Mouse (Mus musculus): Measurements from ENCODE around the gene Nqo2.
A peak's percentile ranks its signal among the peaks of the same experiment; 100 is the strongest.
"Not testable (repeated sequence)": the region's sequence is repeated elsewhere in the genome, so short reads cannot be mapped to it uniquely, and the experiment has no call there.

The Nqo2 gene

DNA sequence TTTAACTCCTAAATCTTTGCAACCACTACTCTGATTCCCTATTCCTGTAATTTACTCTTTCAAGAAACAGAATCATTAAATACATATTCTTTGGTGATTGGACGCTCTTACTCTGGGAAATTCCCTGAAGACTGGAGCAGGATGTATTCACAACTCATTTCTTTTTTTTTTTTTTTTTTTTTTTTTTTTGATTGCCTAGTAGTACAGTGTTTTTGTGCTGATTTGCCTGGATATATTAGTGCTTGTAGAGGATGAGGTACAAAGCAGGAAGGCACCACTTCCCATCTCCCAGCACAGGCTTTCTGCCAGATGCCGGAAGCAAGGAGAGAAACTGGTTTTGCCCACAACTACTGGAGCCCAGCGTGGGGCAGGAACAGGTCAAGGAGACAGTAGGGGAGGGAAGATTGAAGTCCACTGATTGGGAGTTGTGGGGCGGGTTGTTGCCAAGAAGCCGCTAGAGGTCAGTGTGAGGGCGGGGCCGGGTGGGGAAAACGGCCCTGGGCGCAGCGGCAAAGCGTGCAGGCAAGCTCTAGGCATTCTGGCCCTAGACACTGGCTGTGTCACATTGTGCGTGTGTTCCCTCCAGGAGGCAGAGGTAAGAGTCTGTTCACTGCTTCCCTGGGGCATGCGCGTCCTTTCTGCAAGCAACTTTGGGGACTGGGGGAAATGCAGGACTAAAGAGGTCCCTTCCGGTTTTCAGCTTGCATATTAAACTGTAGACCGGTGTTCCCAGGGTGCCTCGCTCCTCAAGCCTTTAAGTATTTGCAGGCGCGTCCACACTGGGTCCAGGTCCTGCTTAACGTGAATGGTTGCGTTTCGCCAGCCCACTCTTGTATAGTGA is at the start of gene Nqo2:
TSS of gene Nqo2 (plus strand) at position 482 of the 841 bp plus-strand sequence.
- DNase-seq, result peak; percentile 53

DNA sequence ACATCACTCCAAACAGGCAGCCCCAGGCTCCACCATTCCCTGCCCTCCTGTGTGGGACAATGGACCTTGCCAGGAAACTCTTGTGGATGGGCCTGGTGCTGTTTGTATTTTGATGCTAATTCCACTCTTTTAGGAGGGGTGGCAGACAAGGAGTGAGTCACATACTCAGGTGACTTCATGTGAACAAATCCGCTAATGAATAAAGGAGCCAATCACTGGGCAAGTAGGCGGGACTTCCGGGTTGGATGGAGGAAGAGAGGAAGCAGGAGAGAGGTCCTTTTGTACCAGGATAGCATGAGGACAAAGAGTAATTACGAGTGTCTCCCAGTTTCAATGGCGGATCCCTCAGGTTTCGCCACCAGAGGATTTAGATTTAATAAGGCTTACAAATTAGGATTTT is 43.4 kb upstream of the Nqo2 start:
- no peak for DNase-seq

DNA sequence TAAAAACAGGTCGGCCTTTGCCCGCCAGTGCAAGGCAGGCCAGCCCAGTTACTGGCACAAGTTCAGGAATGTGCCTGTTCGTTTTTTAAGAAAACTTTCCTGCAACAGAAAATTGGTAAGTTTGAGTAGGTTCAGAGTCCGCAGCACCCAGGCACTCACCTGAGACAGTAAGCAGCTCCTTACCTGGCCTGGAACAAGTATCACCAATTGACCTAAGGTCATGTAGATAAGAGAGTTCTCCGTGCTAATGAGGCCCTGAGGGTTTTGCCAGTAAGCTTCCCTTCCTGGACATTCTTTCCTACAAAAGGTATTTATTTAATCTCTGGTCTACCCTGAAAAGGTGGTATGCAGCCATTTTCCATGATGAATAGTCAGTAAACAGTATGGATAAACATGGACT is 42.8 kb upstream of the Nqo2 start:
- DNase-seq, result no peak

DNA sequence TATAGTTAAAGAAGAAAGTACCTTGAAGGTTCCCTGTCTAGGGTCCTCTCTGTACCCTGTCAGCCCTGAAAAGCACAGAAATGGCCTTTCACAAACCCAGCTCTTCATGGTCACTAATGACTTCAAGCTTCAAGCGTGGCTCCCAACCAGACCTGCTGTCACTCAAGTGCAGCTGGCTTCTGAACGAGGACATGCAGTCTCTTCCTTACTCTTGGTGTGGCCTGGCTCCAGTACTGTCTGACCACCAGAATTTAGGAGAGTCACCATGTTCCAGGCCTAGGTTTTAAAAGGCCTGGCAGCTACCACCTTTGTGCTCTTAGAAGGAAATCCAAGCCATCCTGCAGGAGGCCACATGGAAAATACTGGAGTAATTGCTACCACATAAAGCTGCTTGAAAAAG is 34.2 kb upstream of the Nqo2 start:
- no peak for DNase-seq

DNA sequence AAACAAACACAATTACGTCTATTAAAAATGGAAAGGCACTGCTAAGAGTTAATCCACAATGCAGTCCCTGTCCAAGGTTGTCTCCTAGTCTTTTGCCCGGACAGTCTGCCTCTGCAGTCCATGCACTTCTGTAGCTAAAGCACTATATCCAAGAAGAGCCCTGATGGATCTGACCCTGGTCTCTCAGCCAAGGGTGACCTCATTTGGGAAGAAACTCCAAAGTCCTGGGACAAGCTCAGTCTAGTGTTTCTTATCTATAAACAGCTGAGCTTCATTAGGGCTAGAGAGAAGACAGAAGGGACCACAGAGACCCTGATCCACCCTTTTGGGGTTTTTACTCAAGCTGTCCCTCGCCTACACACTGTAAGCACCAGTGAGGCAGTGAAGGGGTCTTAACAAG is 33.6 kb upstream of the Nqo2 start:
- no peak for DNase-seq

DNA sequence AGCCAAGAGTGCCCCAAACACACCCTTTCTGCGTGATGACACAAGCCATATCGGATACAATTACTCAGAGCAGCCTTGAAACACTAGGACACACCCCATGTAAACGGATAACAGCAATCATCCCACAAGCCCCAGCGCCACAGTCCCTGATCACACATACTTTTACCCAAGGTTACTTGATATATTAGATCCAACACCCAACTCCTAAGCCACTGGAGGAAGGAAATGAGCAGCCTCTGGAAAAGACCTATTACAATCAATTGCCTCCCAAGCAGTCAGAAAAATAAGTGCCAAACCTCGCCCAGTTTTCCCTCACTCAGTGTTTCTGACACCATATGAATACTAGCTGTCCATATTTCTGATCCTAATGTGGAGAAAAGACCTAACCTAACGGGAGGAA is 29.7 kb upstream of the Nqo2 start:
- no peak for DNase-seq

DNA sequence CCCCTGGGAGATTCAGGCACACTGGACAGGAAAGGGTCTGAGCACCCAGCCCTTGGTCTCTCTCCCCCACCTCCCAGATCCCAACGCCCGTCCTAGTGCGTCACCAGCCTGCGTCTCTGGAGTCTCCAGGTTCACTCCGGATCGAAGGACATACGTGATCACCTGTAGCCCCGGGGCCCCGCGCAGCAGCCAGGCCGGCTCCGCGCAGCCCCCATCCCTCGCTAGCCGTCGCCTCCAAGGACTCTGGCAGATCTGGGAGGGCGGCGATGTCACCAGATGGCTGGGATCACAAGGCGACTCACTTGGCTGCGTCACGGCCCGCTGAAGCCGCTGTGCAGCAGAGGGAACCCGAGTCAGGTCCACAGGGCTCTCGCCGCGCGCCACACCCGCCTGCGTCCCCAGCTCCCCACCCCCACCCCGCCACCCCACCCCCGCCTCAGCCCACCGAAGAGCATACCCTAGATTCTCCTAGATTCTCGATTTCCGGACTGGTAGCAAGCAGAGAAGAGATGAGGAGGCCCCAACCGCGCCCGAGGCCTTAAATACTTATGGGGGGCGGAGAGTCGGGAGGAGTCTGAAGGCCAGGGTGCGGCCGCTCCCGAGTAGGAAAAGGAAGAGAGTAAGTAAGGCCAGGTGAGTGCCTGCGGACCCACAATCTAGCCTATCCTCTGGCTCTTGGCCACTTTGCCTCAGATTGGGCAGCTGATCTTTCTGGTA is 28.9 kb upstream of the Nqo2 start:
- peak; percentile 37 for DNase-seq

DNA sequence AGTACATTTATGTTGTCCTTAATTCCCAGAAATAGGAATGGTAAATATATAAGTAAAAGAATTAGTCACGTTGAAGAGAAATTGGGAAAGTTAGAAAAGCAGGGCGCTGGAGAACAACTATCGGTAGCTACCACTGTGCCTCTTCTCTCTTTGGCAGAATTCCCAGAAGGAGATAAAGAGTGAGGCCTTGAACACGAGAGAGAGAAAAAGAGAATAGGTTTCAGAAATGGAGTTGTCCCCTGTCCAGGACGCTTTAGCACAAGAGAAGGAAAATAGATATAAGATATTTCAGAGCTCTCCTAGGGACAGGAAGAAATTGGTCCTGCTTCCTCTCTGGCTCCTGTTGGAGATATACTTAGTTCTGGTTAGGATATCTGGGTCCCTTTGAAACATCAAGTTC is 27.3 kb upstream of the Nqo2 start:
- DNase-seq, result no peak

DNA sequence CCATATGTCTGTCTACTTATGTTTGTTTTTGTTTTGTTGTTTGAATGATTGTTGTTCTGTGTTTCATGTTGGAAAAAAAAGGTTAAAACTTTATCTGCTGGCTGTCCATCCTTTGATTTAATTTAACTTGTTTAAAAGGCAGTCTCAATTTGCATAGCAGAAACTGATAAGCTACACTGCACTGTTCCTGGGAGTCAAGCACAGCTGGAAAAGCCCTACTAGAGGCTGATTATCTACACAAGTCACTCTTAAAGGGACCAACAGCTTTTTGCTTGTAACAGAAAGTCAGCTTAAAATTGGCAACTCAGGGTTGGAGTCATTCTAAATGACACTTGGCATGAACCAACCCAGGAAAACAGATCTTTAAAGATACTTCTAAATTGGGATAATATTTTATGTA is 26.9 kb upstream of the Nqo2 start:
- not testable (repeated sequence) for DNase-seq

DNA sequence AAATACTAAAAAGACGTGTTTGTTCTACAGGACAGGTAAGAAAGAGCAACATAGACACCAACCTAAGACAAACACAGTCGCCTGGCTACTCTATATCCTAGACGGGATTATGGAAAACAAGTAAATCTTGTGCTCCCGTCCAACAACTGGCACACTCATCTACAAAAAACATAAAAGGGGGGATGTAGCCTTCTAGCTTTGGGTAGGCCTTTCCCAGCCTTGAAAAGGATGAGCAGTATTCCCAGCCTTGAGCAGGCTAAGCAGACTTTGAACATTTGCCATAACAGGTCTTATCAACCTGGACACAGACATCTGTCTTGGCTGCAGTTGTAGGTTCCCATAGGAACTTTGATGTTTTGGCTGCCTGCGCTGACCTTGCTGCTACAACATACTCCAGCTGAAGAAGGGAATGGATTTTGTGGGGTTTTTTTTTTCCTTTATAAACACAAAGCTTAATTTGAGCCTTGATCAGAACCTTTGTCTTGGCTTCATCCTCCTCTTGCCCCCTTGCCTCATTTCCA is 23.1 kb upstream of the Nqo2 start:
- no peak for DNase-seq

DNA sequence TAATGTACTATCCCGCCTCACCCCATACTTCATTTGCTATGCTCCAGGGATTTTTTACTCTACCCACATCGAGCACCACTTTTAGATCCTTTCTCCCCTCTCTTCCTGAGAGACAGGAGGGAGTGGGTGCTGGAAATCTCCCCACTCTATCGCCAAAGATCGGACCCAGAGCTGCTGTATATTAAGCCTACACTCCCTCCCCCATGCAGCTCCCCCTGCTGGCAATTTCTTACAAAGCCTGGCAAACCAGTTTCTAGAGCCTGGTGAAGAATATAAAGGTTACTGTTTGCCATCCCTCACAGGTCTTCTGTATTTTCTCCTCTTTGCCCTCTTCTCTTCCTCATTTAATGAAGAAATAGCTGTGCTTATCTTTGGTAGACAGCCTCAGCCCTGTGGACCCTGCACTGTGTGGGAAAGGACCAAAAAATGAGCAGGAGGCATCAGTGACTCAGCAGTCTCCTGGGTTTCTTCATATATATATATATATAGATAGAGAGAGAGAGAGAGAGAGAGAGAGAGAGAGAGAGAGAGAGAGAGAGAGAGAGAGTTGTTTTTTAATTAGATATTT is 22.2 kb upstream of the Nqo2 start:
- no peak for DNase-seq

DNA sequence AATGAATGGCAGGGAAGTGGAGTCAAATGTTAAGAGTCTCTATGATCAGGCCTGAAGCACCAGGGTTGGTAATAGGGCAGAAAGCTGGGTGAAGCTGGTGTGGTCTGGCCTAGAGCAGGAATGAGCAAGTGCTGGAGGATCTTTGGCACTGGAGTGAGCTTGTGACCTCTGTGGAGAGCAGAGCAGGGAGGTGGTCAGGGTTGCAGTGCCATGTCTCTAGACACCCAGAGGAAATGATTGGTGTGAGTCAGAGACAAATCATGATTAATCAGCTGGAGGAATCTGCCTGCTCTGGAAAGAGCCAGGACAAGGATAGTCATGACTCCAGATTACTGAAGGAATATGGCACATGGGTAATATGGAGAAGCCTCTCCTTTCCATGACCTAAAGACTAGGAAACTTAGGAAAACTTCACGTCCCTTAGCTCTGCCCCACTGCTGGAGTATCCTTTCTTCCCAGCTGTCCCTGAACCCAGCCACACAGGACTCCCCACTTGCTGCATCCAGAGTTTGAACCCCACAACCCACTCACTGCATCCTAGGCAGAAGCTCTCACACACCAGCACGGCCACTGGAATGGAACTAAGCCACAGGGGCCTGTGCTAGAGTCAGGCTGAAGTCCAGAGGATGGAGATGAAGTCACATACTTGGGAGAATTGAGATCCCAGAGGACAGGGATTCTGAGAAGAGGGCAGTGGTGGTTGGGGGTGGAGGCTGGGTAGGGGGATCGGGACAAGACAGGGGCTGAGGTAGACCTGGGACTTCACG is 13.0 kb upstream of the Nqo2 start:
- no peak for DNase-seq

DNA sequence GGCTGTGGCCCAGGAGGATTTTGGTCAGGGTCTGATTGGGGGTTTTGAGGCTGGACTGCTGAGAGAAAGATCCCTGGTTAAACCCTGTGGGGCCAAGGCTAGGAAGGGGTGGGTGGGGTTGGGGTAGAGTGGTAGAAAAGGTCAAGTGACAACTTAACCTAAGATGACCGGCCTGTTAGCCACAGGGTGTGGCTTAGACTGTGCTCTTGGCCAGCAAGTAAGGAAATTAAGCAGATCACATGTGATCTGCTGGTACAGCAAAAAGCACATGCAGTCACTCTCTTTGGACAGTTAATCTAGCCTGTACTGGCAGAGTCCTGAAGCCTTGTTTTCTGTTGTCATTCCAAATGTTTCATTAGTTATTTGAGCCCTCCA is 12.4 kb upstream of the Nqo2 start:
- DNase-seq, result no peak

DNA sequence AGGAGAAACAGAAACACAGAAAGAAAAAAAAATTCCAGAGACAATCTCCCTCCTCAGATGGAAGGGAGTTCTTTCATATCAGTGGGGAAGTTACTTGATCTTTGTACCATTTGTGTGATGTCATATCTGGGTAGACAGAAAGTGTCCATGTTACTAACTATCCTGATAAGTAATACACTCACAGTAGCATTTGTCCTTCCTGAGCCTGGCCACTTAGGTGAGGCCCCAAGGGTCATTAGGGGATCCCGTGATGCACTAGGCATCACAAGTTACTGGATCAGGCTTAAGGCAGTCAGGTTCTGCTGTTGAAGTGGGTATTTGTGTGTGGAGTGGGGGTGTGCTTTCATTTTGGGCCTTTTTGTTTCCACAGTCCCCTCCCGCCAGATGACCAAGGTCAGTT is 11.5 kb upstream of the Nqo2 start:
- DNase-seq, result no peak

DNA sequence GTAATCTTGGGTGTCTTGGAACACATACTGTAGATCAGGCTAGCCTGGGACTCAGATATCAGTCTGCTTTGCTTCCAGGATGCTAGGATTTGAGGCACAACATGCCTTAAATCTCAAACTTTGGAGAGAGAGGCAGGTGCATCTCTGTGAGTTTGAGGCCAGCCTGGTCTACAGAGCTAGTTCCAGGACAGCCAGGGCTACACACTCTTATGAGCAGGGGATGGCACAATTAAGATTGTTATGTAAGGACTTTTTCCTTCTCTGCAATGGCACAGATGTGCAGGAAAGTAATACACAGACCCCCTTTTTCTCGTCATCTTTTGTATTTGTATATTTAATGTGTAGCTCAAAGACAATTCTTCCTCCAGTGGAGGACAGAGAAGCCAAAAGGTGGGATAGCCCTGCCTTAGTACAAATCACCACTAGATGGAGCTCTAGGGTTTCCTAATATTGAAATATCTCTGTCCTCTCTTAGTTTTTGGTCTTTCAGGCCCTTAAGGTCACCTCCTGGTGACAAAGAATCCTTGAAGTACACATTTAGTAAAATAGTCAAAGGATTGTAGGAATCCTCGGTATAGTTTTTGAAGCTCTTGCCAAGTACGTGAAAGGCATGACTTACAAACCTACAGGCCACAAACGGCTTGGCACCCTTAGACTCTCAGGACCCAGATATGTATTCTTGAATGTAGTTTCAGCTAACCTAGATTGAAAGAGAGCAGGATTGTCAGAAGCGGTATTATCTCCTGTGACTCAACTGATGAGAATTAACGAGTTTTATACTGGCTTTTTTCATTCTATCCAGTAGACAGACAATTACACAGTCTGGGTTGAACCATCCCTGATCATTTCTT is 7.7 kb upstream of the Nqo2 start:
- no peak for DNase-seq

DNA sequence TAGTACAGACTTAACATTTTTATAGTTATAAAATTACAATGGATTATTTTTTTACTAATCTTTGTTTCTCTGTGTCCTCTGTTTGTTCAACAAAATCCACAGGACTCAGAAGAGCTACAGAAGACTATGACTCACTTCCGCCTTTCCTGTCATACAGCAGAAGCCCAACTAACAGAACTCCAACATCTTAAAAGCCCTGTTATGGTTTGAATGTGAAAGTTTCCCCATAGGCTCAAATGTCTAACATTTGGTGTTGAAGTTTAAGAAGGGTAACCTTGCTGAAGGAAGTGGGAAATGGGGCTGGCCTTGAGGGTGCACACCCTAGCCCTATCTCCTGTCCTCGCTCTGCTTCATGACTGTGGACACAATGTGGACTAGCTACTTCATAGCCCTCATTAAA is 4.7 kb upstream of the Nqo2 start:
- no peak for DNase-seq

DNA sequence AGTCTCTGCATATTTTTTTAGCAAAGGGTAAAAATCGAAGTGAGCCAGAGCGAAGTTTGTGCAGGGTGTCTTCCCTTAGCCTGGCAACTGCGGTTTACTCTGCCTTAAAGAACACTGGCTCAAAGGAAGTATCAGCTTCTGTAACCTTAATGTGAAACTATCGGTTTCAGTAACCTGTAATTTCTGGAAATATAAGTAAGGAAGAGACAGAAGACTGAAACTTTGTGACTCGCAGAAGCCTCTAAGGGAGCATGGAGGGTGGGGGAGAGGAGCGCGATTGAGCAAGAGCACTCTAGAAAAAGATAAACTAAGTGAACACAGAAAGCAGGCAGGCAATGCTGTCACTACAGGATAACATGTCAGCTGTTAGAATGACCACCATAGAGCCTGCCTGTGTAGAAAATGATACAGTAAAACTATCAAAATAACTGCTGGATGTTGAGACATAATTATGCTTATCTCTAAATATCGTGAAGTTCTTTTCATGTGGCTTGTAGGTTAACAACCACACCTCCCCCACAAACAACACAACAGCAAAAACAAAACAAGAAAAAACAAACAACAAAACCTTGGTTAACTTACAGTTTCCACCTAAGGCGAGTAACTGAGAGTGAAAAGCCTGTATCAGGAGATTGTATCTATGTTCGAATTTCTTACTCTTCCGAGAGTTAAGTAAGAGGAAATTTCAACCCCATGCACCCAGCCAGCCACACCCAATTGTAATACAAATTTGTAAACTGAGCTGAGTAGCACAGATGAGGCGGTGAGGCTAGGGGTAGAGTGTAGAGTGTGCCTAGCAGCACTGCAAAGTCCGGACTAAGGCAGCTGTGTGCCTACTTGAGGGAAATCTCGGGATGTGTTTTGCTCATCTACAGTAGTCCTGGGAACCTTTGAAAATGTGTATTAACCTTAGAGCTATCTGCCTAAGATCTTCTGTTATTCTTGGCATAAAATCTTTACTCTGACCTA is 853 bp downstream of the Nqo2 start:
- no peak for DNase-seq

DNA sequence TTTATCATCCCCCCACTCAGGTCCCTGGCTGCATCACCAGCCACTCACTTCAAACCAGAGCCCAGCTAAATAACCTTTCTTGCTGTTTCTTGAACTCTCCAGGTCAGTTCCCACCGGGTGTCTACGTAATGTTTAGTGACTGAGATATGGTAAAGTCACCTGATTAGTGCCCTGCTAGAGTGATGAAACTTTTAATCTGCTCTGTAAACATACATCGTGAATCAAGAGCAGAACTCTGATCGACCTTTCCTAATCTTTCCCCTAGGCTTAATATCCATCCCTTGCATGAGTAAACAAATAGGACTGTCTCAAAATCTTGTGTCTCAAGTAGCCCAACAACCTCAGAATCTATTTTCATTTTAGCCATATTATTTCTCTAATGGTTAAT is 1.5 kb downstream of the Nqo2 start:
- DNase-seq, result no peak

DNA sequence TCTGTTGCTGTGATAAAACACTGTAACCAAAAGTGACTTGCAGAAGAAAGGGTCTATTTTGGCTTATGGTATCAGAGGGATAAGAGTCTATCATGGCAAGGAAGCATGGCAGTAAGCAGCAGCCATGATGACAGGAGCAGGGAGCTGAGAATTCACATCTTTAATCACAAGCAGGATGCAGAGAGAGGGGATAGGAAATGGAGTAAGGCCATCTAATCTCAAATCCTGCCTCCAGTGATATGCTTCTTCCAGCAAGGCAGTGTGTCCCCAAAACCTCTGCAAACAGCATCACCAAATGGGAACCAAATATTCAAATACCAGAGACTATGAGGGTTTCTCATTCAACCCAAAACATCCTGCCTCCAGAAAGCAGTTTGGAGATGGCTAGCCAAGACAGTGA is 2.1 kb downstream of the Nqo2 start:
- DNase-seq, result no peak

DNA sequence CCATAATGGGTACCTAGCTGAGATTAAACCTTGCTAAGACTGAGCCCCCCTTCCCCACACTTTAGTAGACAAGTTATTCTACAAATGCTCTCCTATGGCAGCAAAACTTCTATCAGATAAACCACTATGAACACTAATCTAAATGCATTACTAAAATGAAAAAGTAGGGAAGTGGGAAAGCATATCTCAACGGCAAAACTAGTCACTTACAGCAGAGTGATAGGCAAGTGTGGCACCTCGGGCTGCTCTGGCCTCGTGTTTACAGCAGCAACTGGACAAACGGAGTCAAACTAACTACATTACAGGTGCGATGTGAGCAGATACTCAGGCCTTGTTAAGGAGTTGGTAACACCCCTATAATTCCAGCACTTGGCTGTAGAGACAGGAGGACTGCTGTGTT is 25.1 kb downstream of the Nqo2 start:
- DNase-seq, result no peak

DNA sequence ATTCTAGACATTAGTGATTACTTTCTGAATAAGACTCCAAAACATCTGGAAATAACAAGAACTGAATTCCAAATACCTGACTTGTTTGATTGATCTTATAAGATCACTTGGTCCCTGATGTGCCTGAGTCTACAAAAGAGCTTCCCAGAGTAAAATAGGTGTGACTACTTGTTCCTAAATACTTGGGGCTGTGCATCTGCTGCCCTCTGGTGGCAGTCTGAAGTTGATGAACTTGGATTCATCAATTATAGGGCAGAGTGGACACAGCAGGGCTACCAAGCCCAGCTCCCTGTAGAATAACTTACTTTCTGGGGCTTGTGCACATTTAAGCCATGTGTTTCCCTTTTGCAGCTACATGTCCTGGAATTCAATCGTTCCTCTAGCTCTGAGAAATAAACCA is 30.7 kb downstream of the Nqo2 start:
- peak; percentile 51 for DNase-seq

All from layer of hippocampus, adult 9-11 months (tissue).